Mouse (Mus musculus) forebrain, embryonic 12.5 days (tissue): ENCODE results near the gene Palld. TPM values are rescaled to one million over a fixed set of nuclear protein-coding genes. Genes with fewer than 3 reads are reported as not detected.

Experiments
- ATAC-seq: fragments of 200-750 bp; cut with Nextera tagmentation; 2 replicates; pipeline ENCODE4 v1.8.0; 2017; ENCODE audit warnings: moderate TSS enrichment; ENCODE audit not compliant: low FRiP score
- H3K27ac ChIP-seq: fragments of 300-500 bp; sonication (generic); 2 replicates; pipeline ENCODE4 v1.5.1; 2016; ENCODE audit warnings: mild to moderate bottlenecking
- H3K27me3 ChIP-seq: fragments of 300-500 bp; sonication (generic); 2 replicates; pipeline ENCODE4 v1.6.1; 2016; ENCODE audit warnings: mild to moderate bottlenecking
- H3K36me3 ChIP-seq: fragments of 300-500 bp; sonication (generic); replicated peaks from 2 replicates; pipeline ENCODE4 v1.6.1; 2016; ENCODE audit warnings: mild to moderate bottlenecking
- H3K4me1 ChIP-seq: fragments of 300-500 bp; sonication (generic); 2 replicates; pipeline ENCODE4 v1.6.1; 2016
- H3K4me2 ChIP-seq: fragments of 300-500 bp; sonication (generic); 2 replicates; pipeline ENCODE4 v1.6.1; 2016; ENCODE audit warnings: mild to moderate bottlenecking, moderate library complexity
- H3K4me3 ChIP-seq: fragments of 300-500 bp; sonication (generic); replicated peaks from 2 replicates; pipeline ENCODE4 v1.5.1; 2016; ENCODE audit warnings: mild to moderate bottlenecking
- H3K9ac ChIP-seq: fragments of 300-500 bp; sonication (generic); 2 replicates; pipeline ENCODE4 v1.6.1; 2016; ENCODE audit warnings: mild to moderate bottlenecking
- H3K9me3 ChIP-seq: fragments of 300-500 bp; sonication (generic); 2 replicates; pipeline ENCODE4 v1.6.1; 2016
- WGBS: fragments of 180-500 bp; shearing (Covaris S2); methylation state at CpG from one replicate; pipeline ENCODE4 v1.1.7; 2016; 5-methylcytosine and 5-hydroxymethylcytosine counted together
- polyA plus RNA-seq: library from polyadenylated mRNA; unstranded; fragments of >200 nt; fragmentation: Nextera tagmentation; extraction: Ambion mirVana; gene quantifications from 2 replicates; pipeline ENCODE4 v1.2.1, GENCODE M21; 2016

Palld gene
- polyA plus RNA-seq, 1 experiment from 2014 or later, result 56.0 TPM

DNA sequence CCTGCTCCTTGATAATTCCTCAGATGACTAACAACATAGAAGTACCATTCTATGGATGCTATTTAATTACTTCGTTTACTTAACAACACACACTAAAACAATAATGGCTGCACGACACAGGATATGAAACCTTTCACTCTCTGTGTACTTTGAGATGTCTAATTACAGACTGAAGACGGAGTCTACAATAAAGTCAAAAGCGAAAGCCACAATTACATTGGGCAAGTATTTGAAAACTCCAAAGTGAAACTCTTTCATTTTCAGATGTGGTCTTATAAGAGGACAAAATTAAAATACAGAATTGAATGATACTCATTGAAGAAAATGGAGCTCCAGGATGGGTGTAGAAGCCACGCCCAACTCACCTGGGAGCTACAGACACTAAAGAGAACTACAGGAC, 321.2 kb downstream of the Palld start:
- 0 out of 2 replicates have a peak, but pooled peaks cover 7% of the 10 kb centered on the region for H3K36me3 ChIP-seq
- H3K4me1 ChIP-seq, result no peaks in the 10 kb centered on the region
- ATAC-seq, result no peak
- no peaks in the 10 kb centered on the region for H3K27me3 ChIP-seq
- no peak overlapping the region for H3K9ac ChIP-seq
- H3K27ac ChIP-seq, result no peak overlapping the region
- no peak overlapping the region for H3K4me3 ChIP-seq
- 89% methylated on average over 5 of the region's 5 CpGs for WGBS
- no peaks in the 10 kb centered on the region for H3K9me3 ChIP-seq
- H3K4me2 ChIP-seq, result no peak overlapping the region

DNA sequence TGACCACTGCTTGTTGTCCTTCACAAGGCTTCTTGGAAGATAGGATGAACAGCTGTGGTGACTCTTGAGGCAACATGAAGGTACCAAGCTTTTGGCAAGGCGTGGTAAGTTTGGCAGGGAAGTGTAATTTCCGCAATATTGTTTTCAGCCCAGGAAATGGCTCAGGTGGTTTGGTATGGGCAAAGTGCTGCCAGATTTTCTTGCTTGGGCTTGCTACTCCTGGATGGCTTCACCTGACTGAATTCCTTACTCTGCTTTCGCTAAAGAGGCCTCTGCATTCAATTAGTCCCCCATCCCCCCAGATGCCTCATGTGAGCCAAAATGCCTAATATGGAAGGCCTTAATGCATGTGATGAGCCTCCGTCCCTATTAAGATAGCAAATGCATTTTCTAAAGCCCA, 322.7 kb downstream of the Palld start:
- Histone ChIP-seq H3K4me2 (no peak overlapping the region), H3K4me3 (no peak overlapping the region), H3K27me3 (no peaks in the 10 kb centered on the region), H3K9me3 (no peaks in the 10 kb centered on the region), H3K36me3 (0 out of 2 replicates have a peak, but pooled peaks cover 7% of the 10 kb centered on the region), H3K4me1 (no peaks in the 10 kb centered on the region), H3K27ac (no peak overlapping the region), H3K9ac (no peak overlapping the region)
- 89% methylated on average over 4 of the region's 4 CpGs for WGBS
- ATAC-seq, result no peak

DNA sequence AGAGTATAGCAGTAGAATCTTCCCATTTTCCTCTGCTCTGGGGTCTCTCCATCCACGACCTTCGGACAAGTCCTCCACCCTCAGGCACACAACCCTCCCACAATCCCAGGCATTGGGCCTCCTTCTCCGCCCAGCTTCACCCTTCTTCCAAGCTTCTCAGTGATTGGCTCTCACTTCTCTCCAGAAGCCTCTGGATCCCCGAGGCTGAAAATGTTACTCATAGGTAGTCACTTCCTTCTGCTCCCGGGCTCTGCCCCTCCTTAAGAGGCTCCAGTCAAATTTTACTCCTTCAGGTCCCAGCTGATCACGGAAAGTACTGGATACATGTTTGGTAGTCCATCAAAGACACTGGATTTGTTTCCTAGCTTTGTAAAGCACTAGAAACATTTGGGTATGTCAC, 323.7 kb downstream of the Palld start:
- WGBS, result 93% methylated on average over 6 of the region's 6 CpGs
- Histone ChIP-seq H3K4me1 (no peaks in the 10 kb centered on the region), H3K27ac (no peak overlapping the region), H3K27me3 (no peaks in the 10 kb centered on the region), H3K4me2 (no peak overlapping the region), H3K36me3 (0 out of 2 replicates have a peak, but pooled peaks cover 4% of the 10 kb centered on the region), H3K9me3 (no peaks in the 10 kb centered on the region), H3K9ac (no peak overlapping the region), H3K4me3 (no peak overlapping the region)
- no peak for ATAC-seq

DNA sequence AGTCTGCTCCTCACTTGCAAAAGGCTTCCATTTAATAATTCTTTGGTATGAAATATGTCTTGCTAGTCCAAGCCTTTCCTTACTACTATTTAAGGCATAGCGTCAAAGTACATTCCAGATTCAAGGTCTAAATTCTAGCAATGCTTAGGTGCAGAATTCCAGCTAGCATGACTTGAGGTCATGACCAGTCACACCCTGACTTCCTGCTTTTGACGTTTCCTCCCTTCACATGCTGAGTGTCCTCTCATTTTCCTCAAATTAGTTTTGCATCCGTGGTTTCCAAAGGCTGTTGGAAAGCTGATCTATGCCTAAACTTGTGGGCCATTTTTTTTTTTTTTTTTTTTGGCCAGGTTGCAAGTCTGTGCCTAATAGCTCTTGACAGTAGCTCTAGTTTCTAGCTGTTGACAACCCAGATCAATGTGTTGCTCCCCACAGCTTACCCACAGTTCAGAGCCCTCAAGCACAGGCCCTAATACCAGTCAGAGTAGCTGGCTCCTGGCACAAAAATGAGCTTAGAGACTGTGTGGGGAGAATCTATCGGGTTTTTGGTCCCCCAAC, 327.3 kb downstream of the Palld start:
- no peaks in the 10 kb centered on the region for H3K36me3 ChIP-seq
- no peaks in the 10 kb centered on the region for H3K27me3 ChIP-seq
- no peak overlapping the region for H3K9ac ChIP-seq
- H3K4me2 ChIP-seq, result no peak overlapping the region
- no peaks in the 10 kb centered on the region for H3K4me1 ChIP-seq
- H3K4me3 ChIP-seq, result no peak overlapping the region
- no peak for ATAC-seq
- 67% methylated on average over 4 of the region's 4 CpGs for WGBS
- H3K27ac ChIP-seq, result no peak overlapping the region
- no peaks in the 10 kb centered on the region for H3K9me3 ChIP-seq

DNA sequence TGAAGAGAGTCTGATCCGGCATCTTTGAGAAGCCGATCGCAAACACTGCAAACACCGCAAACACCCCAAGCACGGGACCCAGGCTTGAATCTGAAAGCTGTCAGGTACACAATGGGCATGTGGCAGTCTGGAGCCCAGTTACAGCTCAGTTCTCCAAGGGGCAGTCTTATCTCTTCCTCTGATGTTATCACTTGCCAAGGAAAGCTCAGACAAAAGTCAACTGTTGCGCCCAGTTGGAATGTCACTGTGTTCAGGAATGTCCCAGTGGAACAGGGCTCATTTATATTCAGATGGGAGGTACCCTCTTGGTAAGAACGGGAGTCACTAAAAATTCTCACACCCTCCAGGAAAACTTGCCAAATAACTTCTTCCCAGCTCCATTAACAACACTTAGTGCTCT, 328.0 kb downstream of the Palld start:
- WGBS, result 89% methylated on average over 7 of the region's 7 CpGs
- no peak overlapping the region for H3K27ac ChIP-seq
- H3K4me1 ChIP-seq, result no peaks in the 10 kb centered on the region
- H3K9me3 ChIP-seq, result no peaks in the 10 kb centered on the region
- no peaks in the 10 kb centered on the region for H3K36me3 ChIP-seq
- H3K9ac ChIP-seq, result no peak overlapping the region
- no peak overlapping the region for H3K4me3 ChIP-seq
- no peaks in the 10 kb centered on the region for H3K27me3 ChIP-seq
- no peak for ATAC-seq
- no peak overlapping the region for H3K4me2 ChIP-seq

GRCm38 (mm10) chr8:61573179-61573937, 329.1 kb downstream of the Palld start:
- Histone ChIP-seq H3K27me3 (no peaks in the 10 kb centered on the region), H3K4me2 (no peak overlapping the region), H3K4me1 (no peaks in the 10 kb centered on the region), H3K27ac (no peak overlapping the region), H3K36me3 (no peaks in the 10 kb centered on the region), H3K9me3 (no peaks in the 10 kb centered on the region), H3K9ac (no peak overlapping the region), H3K4me3 (no peak overlapping the region)
- no peak for ATAC-seq
- WGBS, result 80% methylated on average over 8 of the region's 8 CpGs

DNA sequence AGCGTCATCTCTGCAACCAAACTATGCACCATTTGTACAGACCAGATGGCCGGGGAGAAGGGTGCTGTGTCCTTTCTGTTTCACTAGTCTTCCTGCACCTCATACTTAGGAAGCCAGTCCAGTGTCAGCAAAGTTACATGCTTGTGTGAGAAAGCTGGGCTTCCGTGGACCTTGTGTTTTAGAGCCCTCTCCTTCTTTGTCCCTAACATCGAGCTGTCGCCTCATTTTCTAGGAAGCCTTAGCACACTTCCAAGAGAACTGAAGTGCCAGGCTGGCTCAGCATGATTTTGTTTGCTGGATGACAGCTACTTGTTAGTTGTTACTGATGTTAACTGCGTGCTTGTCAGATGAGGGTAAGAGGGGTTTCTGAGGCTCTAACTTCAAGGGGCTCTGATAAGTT, 329.8 kb downstream of the Palld start:
- 91% methylated on average over 6 of the region's 6 CpGs for WGBS
- Histone ChIP-seq H3K36me3 (no peaks in the 10 kb centered on the region), H3K27ac (no peak overlapping the region)

GRCm38 (mm10) chr8:61570637-61571036, 331.9 kb downstream of the Palld start:
- Histone ChIP-seq H3K27me3 (no peaks in the 10 kb centered on the region), H3K27ac (no peak overlapping the region), H3K9me3 (no peaks in the 10 kb centered on the region), H3K36me3 (no peaks in the 10 kb centered on the region), H3K4me2 (no peak overlapping the region), H3K4me1 (no peaks in the 10 kb centered on the region), H3K9ac (no peak overlapping the region), H3K4me3 (no peak overlapping the region)
- no peak for ATAC-seq
- WGBS, result 98% methylated on average over 2 of the region's 2 CpGs

More for the DNA sequence above, 329.8 kb downstream of the Palld start:
- Histone ChIP-seq H3K9me3 (no peaks in the 10 kb centered on the region), H3K27me3 (no peaks in the 10 kb centered on the region), H3K4me2 (no peak overlapping the region), H3K4me3 (no peak overlapping the region), H3K4me1 (no peaks in the 10 kb centered on the region), H3K9ac (no peak overlapping the region)
- no peak for ATAC-seq

- Histone ChIP-seq H3K36me3 (no peaks in the 10 kb centered on the region), H3K9ac (no peak overlapping the region), H3K27ac (no peak overlapping the region), H3K4me2 (no peak overlapping the region), H3K27me3 (no peaks in the 10 kb centered on the region), H3K4me3 (no peak overlapping the region), H3K9me3 (no peaks in the 10 kb centered on the region), H3K4me1 (no peaks in the 10 kb centered on the region)
- no peak for ATAC-seq
- 92% methylated on average over 4 of the region's 4 CpGs for WGBS
These were observed 332.8 kb downstream of the Palld start for GRCm38 (mm10) chr8:61569721-61570120.

DNA sequence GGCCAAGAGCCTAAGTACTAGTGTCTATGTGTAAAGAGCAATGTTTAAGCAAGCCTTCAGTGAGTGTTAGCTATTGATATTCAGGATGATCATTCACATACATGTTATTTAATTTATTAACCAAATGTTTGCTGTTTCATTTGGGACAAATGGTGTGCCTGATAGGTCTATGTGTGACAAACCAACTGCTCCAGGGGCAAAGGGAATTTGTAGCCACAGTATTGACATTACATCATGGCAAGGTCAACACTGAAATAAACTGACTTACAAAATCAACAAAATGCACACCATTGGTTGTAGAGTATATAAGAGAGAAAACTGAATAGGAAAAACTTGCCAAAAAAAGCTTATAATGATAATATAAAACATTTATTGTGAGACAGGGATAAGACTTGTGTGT, 333.3 kb downstream of the Palld start:
- no peak overlapping the region for H3K9ac ChIP-seq
- H3K4me2 ChIP-seq, result no peak overlapping the region
- no peak overlapping the region for H3K4me3 ChIP-seq
- no peaks in the 10 kb centered on the region for H3K27me3 ChIP-seq
- H3K4me1 ChIP-seq, result no peaks in the 10 kb centered on the region
- no peak for ATAC-seq
- no peaks in the 10 kb centered on the region for H3K9me3 ChIP-seq
- no peaks in the 10 kb centered on the region for H3K36me3 ChIP-seq
- H3K27ac ChIP-seq, result no peak overlapping the region

- WGBS, result 88% methylated on average over 4 of the region's 4 CpGs
- Histone ChIP-seq H3K27me3 (no peaks in the 10 kb centered on the region), H3K9ac (no peak overlapping the region), H3K9me3 (no peaks in the 10 kb centered on the region), H3K36me3 (no peaks in the 10 kb centered on the region), H3K27ac (no peak overlapping the region), H3K4me1 (no peaks in the 10 kb centered on the region), H3K4me2 (no peak overlapping the region), H3K4me3 (no peak overlapping the region)
- no peak for ATAC-seq
These were observed 339.1 kb downstream of the Palld start for GRCm38 (mm10) chr8:61563378-61563777.

DNA sequence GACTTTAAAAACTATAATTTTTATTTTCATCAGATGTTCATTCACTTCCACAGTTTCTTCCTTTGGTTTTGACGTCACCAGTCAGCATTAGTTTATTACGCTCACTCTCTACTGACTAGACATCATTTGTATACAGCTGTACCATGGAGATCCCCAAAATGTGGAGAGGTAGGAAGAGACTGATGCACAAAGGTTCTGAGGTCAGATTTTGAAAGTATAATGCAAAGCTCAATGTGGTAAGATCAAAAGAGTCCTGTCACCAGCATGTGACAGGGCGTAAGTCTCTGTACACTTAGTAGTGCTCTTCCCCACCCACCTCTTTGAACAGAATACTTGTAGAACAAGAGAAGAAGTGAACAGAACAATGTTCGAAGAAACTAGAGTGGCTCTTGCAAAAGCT, 339.9 kb downstream of the Palld start:
- H3K4me2 ChIP-seq, result no peak overlapping the region
- H3K9ac ChIP-seq, result no peak overlapping the region
- H3K4me1 ChIP-seq, result no peaks in the 10 kb centered on the region
- WGBS, result 88% methylated on average over 4 of the region's 4 CpGs
- no peak for ATAC-seq
- H3K36me3 ChIP-seq, result no peaks in the 10 kb centered on the region
- H3K27me3 ChIP-seq, result no peaks in the 10 kb centered on the region
- no peak overlapping the region for H3K4me3 ChIP-seq
- no peaks in the 10 kb centered on the region for H3K9me3 ChIP-seq
- H3K27ac ChIP-seq, result no peak overlapping the region

DNA sequence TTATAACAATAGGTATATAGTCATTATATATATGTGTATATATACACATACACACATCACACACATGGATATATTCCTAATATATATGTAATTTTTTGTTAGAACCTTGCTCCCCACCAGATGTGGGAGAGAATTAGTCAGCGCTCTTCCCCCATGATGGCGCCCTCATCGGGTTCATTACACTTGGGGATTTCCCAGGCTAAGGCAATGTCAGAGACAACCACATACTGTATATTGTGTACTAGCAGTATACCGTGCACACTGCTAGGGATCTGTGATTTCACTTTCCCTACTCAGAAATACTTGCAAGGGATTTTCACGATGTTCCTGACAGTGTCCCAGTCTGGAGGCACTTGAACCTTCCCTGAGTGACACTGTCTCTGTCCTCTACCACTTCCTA, 341.3 kb downstream of the Palld start:
- no peaks in the 10 kb centered on the region for H3K9me3 ChIP-seq
- H3K4me1 ChIP-seq, result peaks cover 2% of the 10 kb centered on the region; the same call in 1 of the 2 replicates
- no peak overlapping the region for H3K27ac ChIP-seq
- no peak overlapping the region for H3K4me2 ChIP-seq
- no peaks in the 10 kb centered on the region for H3K27me3 ChIP-seq
- H3K9ac ChIP-seq, result no peak overlapping the region
- H3K36me3 ChIP-seq, result no peaks in the 10 kb centered on the region
- H3K4me3 ChIP-seq, result no peak overlapping the region
- 94% methylated on average over 5 of the region's 5 CpGs for WGBS
- ATAC-seq, result no peak
